Mouse (Mus musculus) hindbrain, embryonic 13.5 days (tissue): ENCODE data around the gene Egfr. TPM values are rescaled to one million over a fixed set of nuclear protein-coding genes. Genes with fewer than 3 reads are reported as not detected.

Experiments used
- ATAC-seq: fragments of 200-750 bp; cut with Nextera tagmentation; 2 replicates; pipeline ENCODE4 v1.8.0; 2017; ENCODE audit warnings: moderate TSS enrichment; ENCODE audit not compliant: low FRiP score
- H3K27ac ChIP-seq: fragments of 300-500 bp; sonication (generic); 2 replicates; pipeline ENCODE4 v1.5.1; 2015; ENCODE audit warnings: inconsistent platforms, mild to moderate bottlenecking, moderate library complexity
- H3K27me3 ChIP-seq: fragments of 300-500 bp; sonication (generic); 2 replicates; pipeline ENCODE4 v1.6.1; 2015; ENCODE audit warnings: mild to moderate bottlenecking, inconsistent platforms
- H3K36me3 ChIP-seq: fragments of 300-500 bp; sonication (generic); 2 replicates; pipeline ENCODE4 v1.6.1; 2015; ENCODE audit warnings: mild to moderate bottlenecking, inconsistent platforms
- H3K4me1 ChIP-seq: fragments of 300-500 bp; sonication (generic); replicated peaks from 2 replicates; pipeline ENCODE4 v1.6.1; 2015; ENCODE audit warnings: inconsistent platforms
- H3K4me2 ChIP-seq: fragments of 300-500 bp; sonication (generic); 2 replicates; pipeline ENCODE4 v1.6.1; 2015; ENCODE audit warnings: inconsistent platforms, mild to moderate bottlenecking, moderate library complexity
- H3K4me3 ChIP-seq: fragments of 300-500 bp; sonication (generic); 2 replicates; pipeline ENCODE4 v1.5.1; 2015; ENCODE audit warnings: mild to moderate bottlenecking, inconsistent platforms
- H3K9ac ChIP-seq: fragments of 300-500 bp; sonication (generic); 2 replicates; pipeline ENCODE4 v1.6.1; 2015; ENCODE audit warnings: mild to moderate bottlenecking, inconsistent platforms
- H3K9me3 ChIP-seq: fragments of 300-500 bp; sonication (generic); 2 replicates; pipeline ENCODE4 v1.6.1; 2016; ENCODE audit warnings: inconsistent platforms
- WGBS: fragments of 180-500 bp; shearing (Covaris S2); methylation state at CpG from one replicate; pipeline ENCODE4 v1.1.7; 2015; 5-methylcytosine and 5-hydroxymethylcytosine counted together
- polyA plus RNA-seq: library from polyadenylated mRNA; unstranded; fragments of >200 nt; fragmentation: Nextera tagmentation; extraction: Ambion mirVana; gene quantifications from 2 replicates; pipeline ENCODE4 v1.2.1, GENCODE M21; 2015

The Egfr gene
- polyA plus RNA-seq, 1 experiment from 2014 or later = 3.5 TPM

- Histone ChIP-seq H3K4me2 (no peak overlapping the region), H3K36me3 (no peaks in the 10 kb centered on the region), H3K9me3 (no peaks in the 10 kb centered on the region), H3K27ac (no peak overlapping the region), H3K4me1 (no peaks in the 10 kb centered on the region), H3K27me3 (no peaks in the 10 kb centered on the region), H3K4me3 (no peak overlapping the region), H3K9ac (no peak overlapping the region)
- 78% methylated on average over 12 of the region's 12 CpGs for WGBS
- ATAC-seq = no peak
These were observed 92.0 kb downstream of the Egfr start for GRCm38 (mm10) chr11:16843889-16844568.

- Histone ChIP-seq H3K36me3 (no peaks in the 10 kb centered on the region), H3K9me3 (no peaks in the 10 kb centered on the region), H3K9ac (no peak overlapping the region), H3K27ac (no peak overlapping the region), H3K4me1 (no peaks in the 10 kb centered on the region), H3K4me3 (no peak overlapping the region), H3K4me2 (no peak overlapping the region), H3K27me3 (no peaks in the 10 kb centered on the region)
- WGBS = 74% methylated on average over 6 of the region's 6 CpGs
- ATAC-seq = no peak
These were observed 96.9 kb downstream of the Egfr start for GRCm38 (mm10) chr11:16848881-16849280.

GRCm38 (mm10) chr11:16851361-16851760, 99.4 kb downstream of the Egfr start:
- Histone ChIP-seq H3K36me3 (no peaks in the 10 kb centered on the region), H3K4me2 (no peak overlapping the region), H3K27ac (no peak overlapping the region), H3K27me3 (no peaks in the 10 kb centered on the region), H3K4me3 (no peak overlapping the region), H3K9me3 (no peaks in the 10 kb centered on the region), H3K9ac (no peak overlapping the region), H3K4me1 (no peaks in the 10 kb centered on the region)
- 96% methylated on average over 1 of the region's 1 CpGs for WGBS
- no peak for ATAC-seq

- no peaks in the 10 kb centered on the region for H3K27me3 ChIP-seq
- no peak overlapping the region for H3K9ac ChIP-seq
- WGBS = 71% methylated on average over 2 of the region's 2 CpGs
- H3K4me1 ChIP-seq = no peaks in the 10 kb centered on the region
- H3K27ac ChIP-seq = no peak overlapping the region
- H3K36me3 ChIP-seq = no peaks in the 10 kb centered on the region
- no peak overlapping the region for H3K4me2 ChIP-seq
- H3K9me3 ChIP-seq = no peaks in the 10 kb centered on the region
- ATAC-seq = no peak
- H3K4me3 ChIP-seq = no peak overlapping the region
These were observed 102.1 kb downstream of the Egfr start for GRCm38 (mm10) chr11:16854111-16854510.

- Histone ChIP-seq H3K9ac (no peak overlapping the region), H3K4me2 (no peak overlapping the region), H3K9me3 (no peaks in the 10 kb centered on the region), H3K27me3 (no peaks in the 10 kb centered on the region), H3K4me1 (no peaks in the 10 kb centered on the region), H3K4me3 (no peak overlapping the region), H3K36me3 (no peaks in the 10 kb centered on the region), H3K27ac (no peak overlapping the region)
- 97% methylated on average over 2 of the region's 2 CpGs for WGBS
- ATAC-seq = no peak
These were observed 105.3 kb downstream of the Egfr start for GRCm38 (mm10) chr11:16857346-16857745.

- Histone ChIP-seq H3K4me2 (no peak overlapping the region), H3K36me3 (no peaks in the 10 kb centered on the region), H3K9me3 (no peaks in the 10 kb centered on the region), H3K9ac (no peak overlapping the region), H3K27ac (no peak overlapping the region), H3K4me3 (no peak overlapping the region), H3K27me3 (no peaks in the 10 kb centered on the region), H3K4me1 (no peaks in the 10 kb centered on the region)
- ATAC-seq = no peak
- WGBS = 89% methylated on average over 6 of the region's 6 CpGs
These were observed 109.0 kb downstream of the Egfr start for GRCm38 (mm10) chr11:16861037-16861436.

- no peaks in the 10 kb centered on the region for H3K36me3 ChIP-seq
- no peak overlapping the region for H3K4me3 ChIP-seq
- H3K4me2 ChIP-seq = no peak overlapping the region
- H3K27ac ChIP-seq = no peak overlapping the region
- 0 out of 2 replicates have a peak, but pooled peaks cover 6% of the 10 kb centered on the region for H3K4me1 ChIP-seq
- no peak for ATAC-seq
- no peak overlapping the region for H3K9ac ChIP-seq
- no peaks in the 10 kb centered on the region for H3K27me3 ChIP-seq
- no peaks in the 10 kb centered on the region for H3K9me3 ChIP-seq
These were observed 111.5 kb downstream of the Egfr start for GRCm38 (mm10) chr11:16863547-16863946.

- WGBS = 78% methylated on average over 3 of the region's 3 CpGs
- Histone ChIP-seq H3K4me2 (no peak overlapping the region), H3K27me3 (no peaks in the 10 kb centered on the region), H3K36me3 (no peaks in the 10 kb centered on the region), H3K4me3 (no peak overlapping the region), H3K27ac (no peak overlapping the region), H3K9ac (no peak overlapping the region), H3K4me1 (0 out of 2 replicates have a peak, but pooled peaks cover 6% of the 10 kb centered on the region), H3K9me3 (no peaks in the 10 kb centered on the region)
- ATAC-seq = no peak
These were observed 113.1 kb downstream of the Egfr start for GRCm38 (mm10) chr11:16864980-16865561.

GRCm38 (mm10) chr11:16868051-16868450, 116.0 kb downstream of the Egfr start:
- Histone ChIP-seq H3K9me3 (no peaks in the 10 kb centered on the region), H3K4me3 (no peak overlapping the region), H3K36me3 (no peaks in the 10 kb centered on the region), H3K4me1 (0 out of 2 replicates have a peak, but pooled peaks cover 6% of the 10 kb centered on the region), H3K27ac (no peak overlapping the region), H3K4me2 (no peak overlapping the region), H3K27me3 (no peaks in the 10 kb centered on the region), H3K9ac (no peak overlapping the region)
- ATAC-seq = peak; percentile 69; the same call in 1 of the 2 replicates
- WGBS = 57% methylated on average over 6 of the region's 6 CpGs

GRCm38 (mm10) chr11:16869506-16869905, 117.5 kb downstream of the Egfr start:
- ATAC-seq = no peak
- H3K9me3 ChIP-seq = no peaks in the 10 kb centered on the region
- WGBS = 45% methylated on average over 2 of the region's 2 CpGs
- no peaks in the 10 kb centered on the region for H3K27me3 ChIP-seq
- no peak overlapping the region for H3K4me2 ChIP-seq
- H3K9ac ChIP-seq = no peak overlapping the region
- no peaks in the 10 kb centered on the region for H3K36me3 ChIP-seq
- no peak overlapping the region for H3K4me3 ChIP-seq
- no peak overlapping the region for H3K27ac ChIP-seq
- 0 out of 2 replicates have a peak, but pooled peaks cover 6% of the 10 kb centered on the region for H3K4me1 ChIP-seq

GRCm38 (mm10) chr11:16871120-16871519, 119.1 kb downstream of the Egfr start:
- Histone ChIP-seq H3K4me3 (no peak overlapping the region), H3K27me3 (no peaks in the 10 kb centered on the region), H3K36me3 (no peaks in the 10 kb centered on the region), H3K9me3 (no peaks in the 10 kb centered on the region), H3K27ac (no peak overlapping the region), H3K4me2 (no peak overlapping the region), H3K4me1 (0 out of 2 replicates have a peak, but pooled peaks cover 6% of the 10 kb centered on the region), H3K9ac (no peak overlapping the region)
- WGBS = 68% methylated on average over 5 of the region's 5 CpGs
- 0 out of 2 replicates have a peak, but pooled peaks have one; percentile 28 for ATAC-seq

- Histone ChIP-seq H3K27ac (no peak overlapping the region), H3K9me3 (no peaks in the 10 kb centered on the region), H3K4me1 (peaks cover 6% of the 10 kb centered on the region), H3K27me3 (no peaks in the 10 kb centered on the region), H3K4me3 (no peak overlapping the region), H3K9ac (no peak overlapping the region), H3K36me3 (no peaks in the 10 kb centered on the region), H3K4me2 (no peak overlapping the region)
- 44% methylated on average over 9 of the region's 9 CpGs for WGBS
- no peak for ATAC-seq
These were observed 125.8 kb downstream of the Egfr start for GRCm38 (mm10) chr11:16877676-16878378.
